Mouse (Mus musculus): ENCODE data around the gene Pip5k1c.

Pip5k1c gene

DNA sequence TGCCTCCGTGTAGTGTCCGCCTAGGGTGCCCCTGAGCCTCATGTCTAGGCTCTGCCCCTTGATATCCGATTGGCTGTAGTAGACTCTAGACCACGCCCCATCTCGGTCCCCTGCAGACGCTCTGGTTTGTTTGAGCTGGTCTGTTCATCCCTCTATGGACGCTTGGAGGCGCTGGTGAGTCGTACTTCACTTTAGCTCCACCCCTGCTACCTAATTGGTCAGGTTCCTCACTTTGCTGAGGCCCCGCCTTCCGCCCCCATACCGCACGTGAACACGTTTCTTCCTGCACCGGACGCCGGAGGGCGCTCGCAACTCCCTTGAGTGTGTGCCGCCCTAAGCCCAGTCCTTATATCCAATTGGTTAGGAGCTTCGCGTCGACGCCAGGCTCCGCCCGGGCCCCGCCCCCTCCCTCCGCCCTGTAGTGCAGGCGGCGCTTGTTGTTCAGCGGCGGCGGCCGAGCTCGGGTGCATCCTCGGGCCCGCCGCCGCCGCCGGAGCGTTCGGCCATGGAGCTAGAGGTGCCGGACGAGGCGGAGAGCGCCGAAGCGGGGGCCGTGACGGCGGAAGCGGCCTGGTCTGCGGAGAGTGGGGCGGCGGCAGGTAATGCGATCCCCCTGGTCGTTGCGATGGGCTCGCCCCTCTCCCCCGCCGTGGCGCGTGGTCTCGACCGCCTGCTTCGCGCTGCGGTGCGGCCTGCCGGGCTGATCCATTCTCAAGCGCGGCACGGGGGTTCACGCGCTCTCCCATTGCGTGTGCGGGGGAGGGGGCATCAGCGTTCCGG lies at the start of gene Pip5k1c:
Gene Pip5k1c, plus strand, starts transcription at position 410 of the 780 bp plus-strand sequence.
- peak; percentile 99 for DNase-seq (ENCODE audit: low spot score)

DNA sequence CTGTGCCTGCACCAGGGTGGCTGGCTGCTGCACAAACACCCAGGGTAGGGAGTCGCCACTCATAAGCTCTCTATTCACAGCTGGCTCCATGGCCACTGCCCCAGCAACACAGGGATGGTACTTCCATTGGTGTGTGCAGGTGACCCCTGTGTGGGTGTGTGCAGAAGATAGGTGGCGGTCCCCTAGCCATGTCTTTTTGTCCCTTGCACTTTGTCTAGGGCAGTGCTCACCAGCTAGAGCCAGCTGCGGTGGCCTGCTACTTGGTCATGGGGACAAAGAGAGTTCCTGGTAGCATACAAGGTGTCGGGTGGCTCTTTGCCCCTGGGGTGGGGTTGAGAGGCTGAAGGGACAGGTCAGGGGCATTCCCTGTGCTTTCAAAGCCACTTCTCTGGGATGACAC lies 48.6 kb upstream of the Pip5k1c start:
- no peak for DNase-seq (ENCODE audit: low spot score)

DNA sequence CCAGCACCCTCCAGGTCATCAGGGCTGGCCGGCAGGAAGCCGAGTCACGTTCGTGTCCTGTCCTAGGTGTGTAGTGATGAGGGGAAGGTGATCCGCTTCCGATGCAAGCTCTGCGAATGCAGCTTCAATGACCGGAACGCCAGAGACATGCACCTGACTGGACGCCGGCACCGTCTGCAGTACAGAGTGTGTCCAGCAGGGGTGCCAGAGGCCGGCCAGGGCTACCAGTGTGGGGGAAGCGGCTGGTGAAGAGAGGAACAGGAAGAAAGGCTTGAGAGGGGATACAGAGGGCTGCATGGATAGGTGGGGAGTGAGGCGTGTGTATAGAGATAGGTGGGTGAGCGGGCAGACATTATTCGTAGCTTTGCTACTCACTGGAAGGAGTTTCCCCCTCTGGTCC lies 48.2 kb upstream of the Pip5k1c start:
- DNase-seq (ENCODE audit: low spot score), result peak; percentile 70

DNA sequence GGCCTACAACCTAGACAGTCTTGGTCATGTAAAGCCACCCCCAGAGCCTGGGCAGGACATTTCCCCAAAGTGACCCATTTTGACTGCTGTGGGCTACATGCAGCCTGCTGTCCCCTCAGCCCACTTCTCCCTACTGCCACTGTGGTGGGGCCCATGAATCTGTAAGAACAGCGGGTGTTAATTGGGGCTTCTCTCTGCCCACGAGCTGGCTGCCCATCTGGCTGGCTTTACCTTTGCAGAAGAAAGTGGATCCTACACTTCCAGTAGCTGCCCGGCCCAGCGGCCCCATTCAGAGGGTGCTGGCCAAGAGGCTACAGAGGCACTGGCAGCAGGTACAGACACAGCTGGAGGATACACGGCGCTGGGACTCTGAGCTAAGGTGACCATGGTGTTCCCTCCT lies 47.6 kb upstream of the Pip5k1c start:
- DNase-seq (ENCODE audit: low spot score), result no peak

DNA sequence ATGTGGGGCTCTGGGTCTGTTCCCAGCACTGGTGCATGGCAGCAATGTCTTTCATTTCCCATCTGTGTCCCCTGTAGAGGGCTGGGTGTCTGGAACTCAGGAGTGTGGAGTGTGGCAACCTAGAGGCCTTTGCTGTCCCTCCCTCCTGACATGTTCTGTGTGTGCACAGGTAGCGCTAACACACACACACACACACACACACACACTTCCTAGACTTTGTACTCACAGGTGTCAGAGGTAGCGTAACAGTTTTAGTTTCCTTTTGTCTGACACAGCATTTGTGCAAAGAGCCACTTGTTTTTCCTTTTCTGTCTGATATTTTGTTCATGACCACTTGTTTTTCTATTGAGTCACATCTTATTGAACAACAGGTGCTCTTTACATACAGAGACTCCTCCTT lies 45.0 kb upstream of the Pip5k1c start:
- DNase-seq (ENCODE audit: low spot score), result no peak

DNA sequence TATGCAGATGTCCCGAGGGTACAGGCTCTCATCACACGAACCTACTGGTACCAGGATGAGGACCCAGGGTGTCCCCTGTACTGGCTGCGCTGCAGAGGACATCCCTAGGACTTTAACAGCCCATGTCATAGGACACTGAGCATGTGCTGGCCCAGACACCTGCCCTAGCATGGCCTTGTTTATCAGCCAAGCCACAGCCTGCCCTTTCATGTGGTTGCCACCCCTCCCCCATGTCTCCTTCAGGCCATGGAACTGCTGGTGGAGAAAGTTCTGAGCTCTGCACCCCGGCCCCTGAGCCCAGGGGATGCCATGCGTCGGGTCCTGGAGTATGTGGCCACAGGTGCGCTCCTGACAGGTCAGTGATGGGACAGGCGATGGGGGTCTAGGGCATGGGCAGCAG lies 43.3 kb upstream of the Pip5k1c start:
- DNase-seq (ENCODE audit: low spot score), result no peak

DNA sequence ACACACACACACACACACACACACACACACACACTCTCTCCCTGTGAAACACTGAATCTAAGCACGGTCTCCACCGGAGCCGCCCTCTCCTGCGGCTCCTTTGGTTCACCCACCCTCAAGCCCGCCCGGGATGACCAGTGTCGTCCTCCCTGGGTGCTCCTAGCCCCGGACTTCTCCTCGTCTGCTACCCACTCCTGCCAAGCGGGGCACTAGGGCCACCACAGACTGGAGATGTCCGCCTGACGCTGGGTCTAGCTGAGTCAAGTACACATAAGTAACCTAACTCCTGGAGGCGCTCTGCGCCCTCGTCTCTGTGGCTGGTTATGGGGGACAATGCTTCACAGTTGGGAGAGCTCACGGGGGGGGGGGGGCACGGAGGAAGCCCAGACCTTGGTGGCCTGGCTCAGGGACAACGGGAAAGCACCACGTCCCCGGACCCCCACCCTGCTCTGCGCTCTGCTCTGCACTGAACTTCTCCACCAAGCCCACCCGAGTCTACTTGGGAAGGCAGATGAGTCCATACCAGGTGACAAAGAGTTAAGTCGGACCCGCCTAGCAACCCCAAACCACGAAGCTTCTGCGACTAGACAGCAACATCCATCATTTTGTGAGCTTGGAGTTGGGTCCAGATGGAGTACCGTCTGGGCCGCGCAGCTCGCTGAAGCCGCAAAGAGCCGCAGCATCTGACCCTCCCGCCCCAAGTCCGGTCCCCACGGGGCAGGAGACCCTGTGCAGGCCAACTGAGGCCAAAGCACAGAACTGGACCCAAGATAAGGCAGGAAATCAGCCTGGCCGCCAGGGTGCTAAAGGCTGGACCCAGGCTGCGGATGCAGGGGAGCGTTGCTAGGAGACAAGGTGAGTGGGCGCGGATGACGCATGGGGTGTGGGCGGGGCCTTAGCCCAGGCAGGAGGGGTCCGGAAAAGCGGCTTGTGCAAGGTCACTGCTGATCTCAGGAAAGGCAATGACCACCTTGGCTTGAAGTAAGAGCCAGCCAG lies 40.0 kb upstream of the Pip5k1c start, which contains the start of gene Matk:
Gene Matk, plus strand, starts transcription at position 512 of the 996 bp plus-strand sequence.
- peak; percentile 26 for DNase-seq (ENCODE audit: low spot score)

DNA sequence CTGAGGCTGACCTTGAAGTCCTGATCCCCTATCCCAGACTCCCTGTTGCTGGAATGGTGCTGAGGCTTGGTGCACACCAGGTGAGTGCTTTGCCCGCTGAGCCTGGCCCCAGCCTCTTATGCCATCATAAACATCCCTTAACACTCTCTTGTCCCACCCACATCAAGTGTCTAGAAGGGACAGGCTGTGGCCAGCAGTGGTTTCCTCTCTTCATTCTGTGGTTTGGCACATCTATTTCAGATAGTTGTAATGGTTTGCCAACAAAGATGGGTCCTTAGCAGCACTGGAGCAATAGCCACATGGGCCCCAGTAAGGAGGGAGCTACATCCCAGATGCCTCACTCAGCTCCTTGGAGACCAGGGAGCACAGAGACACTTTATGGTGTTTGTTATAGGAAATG lies 37.9 kb upstream of the Pip5k1c start:
- DNase-seq (ENCODE audit: low spot score), result no peak

DNA sequence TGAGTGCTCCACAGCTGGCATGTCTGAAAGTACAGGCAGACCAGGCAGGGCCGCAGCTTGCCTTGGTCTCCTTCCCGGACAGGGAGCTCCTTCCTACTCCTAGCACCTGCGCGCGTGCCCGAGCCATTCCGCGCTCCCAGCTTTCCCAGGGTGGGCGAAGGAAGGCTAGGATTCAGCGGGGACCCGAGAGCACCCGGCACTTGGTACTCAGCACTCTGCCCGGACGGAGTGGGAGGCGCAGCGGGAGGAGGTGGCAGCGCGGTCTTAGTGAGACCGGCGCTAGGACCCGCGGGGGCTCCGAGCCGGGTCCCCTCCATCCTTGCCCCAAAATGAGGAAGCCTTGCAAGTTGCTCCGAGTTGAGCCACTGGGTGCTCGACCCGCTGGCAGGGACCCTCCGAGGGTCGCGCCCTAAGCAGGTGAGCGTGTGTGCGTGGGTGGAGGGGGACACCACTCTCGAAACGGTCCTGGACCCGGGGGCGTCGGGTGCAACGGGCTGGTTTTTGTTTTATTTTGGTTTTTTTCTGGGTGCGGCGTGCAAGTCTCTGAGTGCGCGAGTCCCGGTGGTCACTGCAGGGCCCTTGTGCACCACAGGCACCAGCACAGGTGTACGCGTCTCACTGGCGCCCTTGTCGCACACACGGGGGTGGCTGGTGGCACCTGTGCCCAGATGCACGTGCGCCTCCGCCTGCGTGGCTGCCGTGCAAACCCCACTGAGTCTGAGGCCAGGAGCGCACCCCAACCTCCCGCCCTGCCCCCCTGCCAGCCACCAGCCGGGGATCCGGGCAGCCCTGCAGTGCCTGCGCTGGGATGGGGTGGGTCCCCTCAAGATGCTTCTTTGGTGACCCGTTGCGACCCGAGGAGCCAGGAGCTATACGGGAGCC lies 35.4 kb upstream of the Pip5k1c start:
- no peak for DNase-seq (ENCODE audit: low spot score)

DNA sequence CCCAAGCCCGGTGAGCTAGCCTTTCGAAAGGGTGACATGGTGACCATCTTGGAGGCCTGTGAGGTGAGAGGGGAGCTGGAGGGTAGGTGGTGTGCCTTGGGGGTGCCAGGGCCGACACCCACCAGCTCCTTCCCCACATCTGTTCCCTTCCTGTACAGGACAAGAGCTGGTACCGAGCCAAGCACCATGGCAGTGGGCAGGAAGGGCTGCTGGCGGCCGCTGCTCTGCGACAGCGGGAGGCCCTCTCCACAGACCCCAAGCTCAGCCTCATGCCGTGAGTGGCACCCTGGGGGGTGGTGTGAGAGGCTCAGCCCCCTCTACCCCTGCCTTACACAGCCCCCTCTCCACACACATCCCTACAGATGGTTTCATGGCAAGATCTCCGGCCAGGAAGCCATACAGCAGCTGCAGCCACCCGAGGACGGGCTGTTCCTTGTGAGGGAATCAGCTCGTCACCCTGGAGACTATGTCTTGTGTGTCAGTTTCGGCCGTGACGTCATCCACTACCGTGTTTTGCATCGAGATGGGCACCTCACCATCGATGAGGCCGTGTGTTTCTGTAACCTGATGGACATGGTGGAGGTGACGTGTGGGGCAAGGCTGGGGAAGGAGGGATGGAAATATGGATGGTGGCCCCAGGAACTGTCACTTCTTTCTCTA lies 33.4 kb upstream of the Pip5k1c start:
- DNase-seq (ENCODE audit: low spot score), result no peak

DNA sequence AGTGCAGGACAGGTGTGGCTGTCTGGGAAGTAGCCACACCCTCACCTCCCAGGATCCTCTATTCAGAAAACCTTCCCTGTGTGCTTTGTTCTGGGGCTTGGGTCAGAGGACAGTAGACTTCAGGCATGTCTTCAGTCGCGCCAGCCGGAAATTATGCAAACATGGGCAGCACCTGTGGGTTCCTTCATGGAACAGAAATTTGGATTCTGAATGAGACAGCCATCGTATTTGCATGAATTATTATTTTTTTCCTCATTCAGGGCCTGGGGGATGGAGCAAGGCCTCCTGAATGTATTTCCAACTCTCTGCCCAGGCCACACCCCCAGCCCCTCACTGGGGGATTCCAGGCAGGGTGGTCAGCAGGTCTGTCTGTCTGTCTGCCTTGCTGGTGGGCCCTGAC lies 31.7 kb upstream of the Pip5k1c start:
- no peak for DNase-seq (ENCODE audit: low spot score)

DNA sequence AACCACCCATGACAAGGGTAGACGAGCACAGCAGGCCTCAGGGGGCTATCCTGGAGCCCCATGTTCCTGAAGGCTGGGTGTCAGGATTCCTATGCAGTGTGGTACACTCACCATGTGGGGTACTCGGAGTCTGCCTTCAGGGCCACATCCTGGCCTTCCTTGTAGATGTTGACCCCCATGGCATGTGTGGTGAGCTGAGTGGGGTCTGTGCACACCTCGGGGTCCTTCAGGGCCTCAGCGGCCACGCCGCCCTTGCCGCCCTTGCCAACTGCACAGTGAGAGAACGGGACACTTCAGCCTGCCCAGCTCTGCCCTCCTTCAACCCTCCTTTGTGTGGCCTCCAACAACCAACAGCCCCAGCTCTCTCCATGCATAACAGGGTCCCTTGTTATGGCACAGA lies 27.2 kb upstream of the Pip5k1c start:
- DNase-seq (ENCODE audit: low spot score), result no peak

DNA sequence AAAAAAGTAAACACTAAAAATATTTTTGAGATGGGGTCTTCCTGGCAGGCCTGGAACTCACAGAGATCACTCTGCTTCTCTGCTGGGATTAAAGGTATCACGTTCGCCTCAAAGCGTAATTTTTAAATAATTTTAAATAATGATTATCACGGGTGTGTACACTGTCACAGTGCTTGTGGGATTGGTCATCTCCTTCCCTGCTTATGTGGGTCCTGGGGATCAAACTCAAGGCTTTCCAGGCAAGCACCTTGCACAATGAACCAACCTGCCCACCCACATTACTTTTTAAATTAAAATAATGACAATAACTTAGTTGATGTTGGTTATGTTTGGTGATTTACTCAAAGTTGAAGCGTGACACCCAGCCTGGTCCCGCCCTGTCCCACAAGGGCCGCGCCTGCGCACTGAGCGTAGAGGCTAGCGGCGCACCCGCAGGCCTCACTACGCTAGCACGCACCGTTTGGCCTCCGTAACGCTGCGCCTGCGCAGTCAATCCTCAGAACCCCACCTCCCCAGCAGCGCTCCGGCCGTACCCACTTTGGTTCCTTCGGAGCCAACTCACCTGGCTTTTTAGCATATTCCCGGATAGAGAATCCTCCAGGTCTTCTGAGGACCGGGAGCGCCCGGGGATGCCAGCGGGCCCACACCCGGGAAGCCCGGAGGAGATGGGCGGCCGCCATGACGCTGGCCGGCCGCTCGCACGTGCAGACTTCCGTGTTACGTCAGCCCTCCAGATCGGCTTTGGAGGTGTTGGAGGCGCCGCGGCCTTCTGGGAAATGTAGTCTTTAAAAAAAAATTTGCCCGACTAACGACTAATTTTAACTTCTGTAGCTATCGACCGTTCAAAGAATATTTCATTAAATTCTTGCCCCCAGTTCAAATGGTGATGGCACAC lies 26.3 kb upstream of the Pip5k1c start, which contains the start of the genes Mrpl54 and Apba3:
Gene Mrpl54, minus strand, starts transcription at position 724 of the 895 bp plus-strand sequence.
Gene Apba3, plus strand, starts transcription at position 750 of the 895 bp plus-strand sequence.
- peak; percentile 96 for DNase-seq (ENCODE audit: low spot score)

DNA sequence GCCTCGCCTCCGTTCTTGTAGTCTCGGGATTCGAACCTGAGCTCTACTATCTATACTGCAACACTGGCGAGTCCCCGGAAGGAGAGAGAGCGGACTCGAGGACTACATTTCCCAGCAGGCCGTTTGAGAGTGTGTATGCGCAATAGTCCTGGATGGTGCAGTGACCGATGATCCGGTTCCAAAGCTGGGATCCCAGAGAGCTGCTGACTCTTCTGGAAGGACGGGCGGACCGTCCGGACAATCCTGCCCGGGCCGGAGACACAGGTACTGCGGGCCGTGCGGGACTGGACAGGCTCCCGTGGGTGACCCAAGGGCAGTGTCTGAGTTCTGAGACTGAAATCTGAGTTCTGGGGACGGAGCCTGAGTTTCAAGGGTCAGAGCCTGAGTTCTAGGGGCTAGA lies 24.7 kb upstream of the Pip5k1c start:
- peak; percentile 62 for DNase-seq (ENCODE audit: low spot score)

DNA sequence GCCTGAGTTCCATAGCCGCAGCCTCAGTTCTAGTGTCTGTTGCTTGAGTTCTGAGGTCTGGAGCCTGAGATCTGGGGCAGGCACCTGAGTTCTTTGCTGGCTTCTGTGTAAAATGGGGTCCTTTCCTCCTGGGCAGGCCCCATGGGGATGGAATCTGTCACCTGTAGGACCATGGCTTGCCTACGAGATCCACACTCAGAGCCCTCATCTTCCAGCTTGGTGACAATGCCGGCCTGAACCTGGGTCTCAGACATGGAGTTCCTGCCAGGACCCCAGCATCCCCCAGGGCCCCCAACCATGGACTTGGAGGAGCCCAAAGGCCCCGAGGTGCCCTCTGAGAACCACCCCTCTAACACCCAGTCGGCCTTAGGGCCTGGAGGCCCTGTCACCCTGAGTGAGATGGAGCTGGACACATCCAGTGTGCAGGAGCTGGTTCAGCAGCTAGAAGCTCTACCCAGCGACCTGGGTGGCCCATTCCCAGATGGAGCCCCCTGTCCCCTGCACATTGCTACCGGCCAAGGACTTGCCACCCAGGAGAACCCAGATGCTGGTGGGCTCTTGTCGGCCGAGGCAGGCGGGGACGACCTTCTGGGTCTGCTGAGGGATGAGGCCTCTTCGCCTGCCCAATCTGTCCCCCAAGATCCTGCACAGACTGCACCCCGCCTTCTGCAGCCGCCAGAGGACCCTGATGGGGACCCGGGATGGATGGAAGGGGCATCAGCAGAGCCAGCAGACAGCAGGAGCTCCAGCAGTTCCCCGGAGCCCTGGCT lies 23.9 kb upstream of the Pip5k1c start:
- no peak for DNase-seq (ENCODE audit: low spot score)

DNA sequence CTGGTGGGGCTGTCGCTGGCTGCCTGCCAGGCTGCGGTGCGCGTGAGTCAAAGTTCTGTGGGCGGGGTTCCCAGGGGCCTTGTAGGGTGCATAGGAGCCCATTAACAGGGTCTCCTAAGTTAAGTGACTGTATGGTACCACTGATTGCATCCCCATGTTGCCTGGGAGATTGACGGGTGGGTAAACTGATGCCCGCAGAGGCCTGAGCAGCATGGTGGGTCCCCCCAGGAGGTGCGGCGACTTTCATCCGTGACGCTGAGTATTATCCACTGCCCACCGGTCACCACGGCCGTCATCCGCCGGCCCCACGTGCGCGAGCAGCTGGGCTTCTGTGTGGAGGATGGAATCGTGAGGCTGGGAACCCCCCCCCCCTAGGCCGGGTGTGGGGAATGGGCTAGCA lies 20.4 kb upstream of the Pip5k1c start:
- DNase-seq (ENCODE audit: low spot score), result no peak

DNA sequence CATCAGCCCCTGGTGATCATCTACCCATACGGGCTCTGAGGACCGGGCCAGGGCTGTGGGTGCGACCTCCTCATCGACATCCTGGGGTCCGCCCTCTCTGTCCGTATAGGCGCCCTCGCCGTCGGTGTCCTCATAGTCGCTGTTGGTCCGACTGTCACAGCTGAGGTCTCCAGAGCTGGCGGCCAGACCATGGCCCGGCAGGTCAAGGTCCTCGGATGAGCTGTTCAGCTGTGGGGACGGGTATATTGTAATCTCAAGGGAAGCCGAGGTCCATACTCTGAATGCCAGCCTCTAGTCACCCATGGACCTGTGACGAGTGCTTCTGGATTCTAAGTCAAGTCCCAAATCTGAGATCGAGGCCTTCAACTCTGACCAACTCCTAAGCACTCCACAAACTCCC lies 18.9 kb upstream of the Pip5k1c start:
- DNase-seq (ENCODE audit: low spot score), result no peak

DNA sequence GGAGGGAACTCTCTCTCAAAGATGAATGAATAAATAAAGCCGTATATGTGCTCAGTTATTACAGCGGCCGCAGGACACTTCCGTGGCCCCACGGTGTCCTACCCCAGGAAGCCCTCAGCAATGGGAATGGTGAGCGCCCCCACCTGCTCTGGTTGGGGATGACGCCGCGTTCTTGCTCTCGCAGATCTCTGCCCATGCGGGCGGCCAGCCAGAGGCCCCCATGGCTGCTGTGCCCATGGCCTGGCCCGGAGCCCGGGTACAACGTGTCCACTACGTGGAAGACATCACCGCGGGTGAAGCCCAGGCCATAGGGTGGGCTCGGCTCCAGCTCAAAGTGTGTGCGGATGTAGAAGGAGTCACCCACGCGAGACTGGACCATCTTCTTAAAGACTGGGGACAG lies 15.1 kb upstream of the Pip5k1c start:
- no peak for DNase-seq (ENCODE audit: low spot score)

DNA sequence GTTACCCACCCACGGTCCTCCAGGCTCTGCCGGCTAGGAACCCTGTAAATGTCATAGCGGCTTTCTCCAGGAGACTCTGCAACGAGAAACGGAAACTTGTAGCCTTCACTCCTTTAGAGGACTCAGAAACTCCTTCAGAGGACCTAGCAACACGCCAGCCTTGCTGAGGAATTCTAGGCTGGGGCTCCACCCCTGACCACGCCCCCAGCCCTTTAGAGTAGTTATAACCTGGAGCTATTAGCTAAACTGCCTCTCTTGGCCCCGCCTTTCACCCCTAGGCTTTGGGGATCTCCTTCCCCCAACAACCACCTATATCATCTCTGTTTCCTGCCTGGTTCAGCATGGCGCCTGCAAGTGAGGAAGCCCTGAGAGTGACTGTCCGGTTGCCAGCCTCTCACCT lies 13.3 kb upstream of the Pip5k1c start:
- no peak for DNase-seq (ENCODE audit: low spot score)

All from spleen, adult 12 weeks (tissue).